In genomic region chr13:52912495-52912894, GRCm38 (mm10) we compare ENCODE assay signal across 22 mouse cellular contexts. TPM values are rescaled to one million over a fixed set of nuclear protein-coding genes. Genes with fewer than 3 reads are reported as not detected.
DNase-seq lines count a peak whose midpoint lies in the region; ATAC-seq lines count a peak whose summit lies in the region.
"Had no signal": no experiment of that assay in that cellular context is flagged by ENCODE, and none has a peak within 500 bp of the region (broad histone marks: within the 10 kb centered on the region; RNA-seq: fewer than 3 reads in every experiment).

No protein-coding gene starts in this region.

- WGBS in intestine, embryonic 16.5 days: 44% methylated on average over 8 of the region's 8 CpGs

- H3K4me1 ChIP-seq in intestine, embryonic 16.5 days (ENCODE audit: control insufficient read depth, insufficient read depth, low read length): 0 out of 2 replicates have a peak, but pooled peaks cover 3% of the 10 kb centered on the region
- H3K4me1 ChIP-seq: embryonic facial prominence, embryonic 12.5 days; liver, embryonic 15.5 days had no signal

- H3K4me2 ChIP-seq in intestine, embryonic 16.5 days (ENCODE audit: low read depth, low read length): no peak overlapping the region
- H3K4me2 ChIP-seq: embryonic facial prominence, embryonic 12.5 days; forebrain, embryonic 13.5 days; hindbrain, embryonic 13.5 days; limb, embryonic 15.5 days; liver, embryonic 15.5 days; midbrain, embryonic 11.5 days had no signal

- H3K4me3 ChIP-seq in intestine, embryonic 16.5 days (ENCODE audit: low read length): no peak overlapping the region
- H3K4me3 ChIP-seq: embryonic facial prominence, embryonic 12.5 days; erythroblast, embryonic 14.5 days; forebrain, embryonic 13.5 days; hindbrain, embryonic 13.5 days; limb, embryonic 15.5 days; liver, embryonic 15.5 days had no signal

- H3K27ac ChIP-seq in intestine, embryonic 16.5 days (ENCODE audit: low read length): no peak overlapping the region
- H3K27ac ChIP-seq: embryonic facial prominence, embryonic 12.5 days; forebrain, embryonic 13.5 days; hindbrain, embryonic 13.5 days; limb, embryonic 15.5 days; liver, embryonic 15.5 days; macrophage had no signal

- H3K36me3 ChIP-seq in intestine, embryonic 16.5 days (ENCODE audit: control insufficient read depth, insufficient read depth, low read length): peaks cover 5% of the 10 kb centered on the region; the same call in 1 of the 2 replicates

- H3K9me3 ChIP-seq in intestine, embryonic 16.5 days (ENCODE audit: control insufficient read depth, low read length): no peaks in the 10 kb centered on the region
- H3K9me3 ChIP-seq: embryonic facial prominence, embryonic 12.5 days; forebrain, embryonic 13.5 days; hindbrain, embryonic 13.5 days; limb, embryonic 15.5 days; liver, embryonic 15.5 days had no signal

- no peak overlapping the region for H3K9ac ChIP-seq in intestine, embryonic 16.5 days (ENCODE audit: low read depth, low read length)
- H3K9ac ChIP-seq: embryonic facial prominence, embryonic 12.5 days; forebrain, embryonic 13.5 days; hindbrain, embryonic 13.5 days; limb, embryonic 15.5 days; liver, embryonic 15.5 days had no signal

- no peaks in the 10 kb centered on the region for H3K27me3 ChIP-seq in intestine, embryonic 16.5 days (replicated peaks; ENCODE audit: control insufficient read depth, insufficient read depth, low read length)
- H3K27me3 ChIP-seq: embryonic facial prominence, embryonic 12.5 days; forebrain, embryonic 13.5 days; hindbrain, embryonic 13.5 days; limb, embryonic 15.5 days; liver, embryonic 15.5 days had no signal

- DNase-seq in adrenal gland, postnatal 10 days: peak; percentile 39
- no peak for DNase-seq in adrenal gland, postnatal 25 days
- DNase-seq in kidney, adult 18-20 months: peak; percentile 35
- no peak for DNase-seq in kidney, postnatal 4 days
- peak; percentile 41 to 66 for DNase-seq in kidney, postnatal 36 days
- no peak for DNase-seq in gastrocnemius, postnatal 4 days (ENCODE audit: low spot score in 2 of 2)
- no peak for DNase-seq in spleen, postnatal 36 days (ENCODE audit: low spot score in 2 of 2)
- DNase-seq: cerebellum, adult 2 months; cerebellum, postnatal 36 days; gastrocnemius, postnatal 10 days; layer of hippocampus, postnatal 36 days; right cerebral cortex, postnatal 4 days; thymus, postnatal 14 days had no signal

- ATAC-seq in intestine, embryonic 16.5 days: peak; percentile 65
- ATAC-seq: forebrain, embryonic 13.5 days had no signal

RNA-seq across cellular contexts. Expression of gene Auh, which starts 17.0 kb away (rescaled TPM):
- 100 to 1,000 TPM; 113 to 127 TPM for total RNA-seq in adrenal gland, postnatal 10 days (2021)
- total RNA-seq in adrenal gland, postnatal 25 days (2021): 149 and 158 TPM in 2 replicates
- polyA plus RNA-seq in intestine, embryonic 16.5 days (2015; fragmentation: Nextera tagmentation; extraction: Ambion mirVana): 45.1 and 49.6 TPM in 2 replicates
- total RNA-seq in gastrocnemius, postnatal 4 days (2021): 10 to 100 TPM; 46.6 to 47.2 TPM

Comparison
In these comparisons a context has a peak if more than half of its experiments do, and no peak if none do; other contexts are left out.
1. DNase-seq: peak in adrenal gland, postnatal 10 days (single experiment), kidney, adult 18-20 months (single experiment) and kidney, postnatal 36 days (2 of 2); none in adrenal gland, postnatal 25 days (single experiment), kidney, postnatal 4 days (0 of 2), gastrocnemius, postnatal 4 days (0 of 2) and spleen, postnatal 36 days (0 of 2).